Mouse (Mus musculus) cerebellum, adult 2 months (tissue): Measurements from ENCODE around the gene C87499. TPM values are rescaled to one million over a fixed set of nuclear protein-coding genes. Genes with fewer than 3 reads are reported as not detected.

Source experiments
- DNase-seq, 2 experiments: peaks; one replicate each; pipeline ENCODE4 v3.0.0; 2021
- H3K27ac ChIP-seq: fragments of 200-500 bp; 2 replicates; pipeline ENCODE4 v1.5.1; 2012; ENCODE audit warnings: low read length, control low read depth, inconsistent platforms; ENCODE audit not compliant: insufficient read depth
- H3K27me3 ChIP-seq: fragments of 200-500 bp; 2 replicates; pipeline ENCODE4 v1.6.1; 2012; ENCODE audit warnings: inconsistent platforms, mild to moderate bottlenecking, low read length, moderate library complexity; ENCODE audit not compliant: control insufficient read depth, insufficient read depth
- H3K4me1 ChIP-seq: fragments of 200-500 bp; 2 replicates; pipeline ENCODE4 v1.6.1; 2011; ENCODE audit warnings: low read length; ENCODE audit not compliant: control insufficient read depth, insufficient read depth
- H3K4me3 ChIP-seq: fragments of 200-500 bp; replicated peaks from 2 replicates; pipeline ENCODE3; 2011; ENCODE audit warnings: mild to moderate bottlenecking, low read depth, low read length, control low read depth; ENCODE audit not compliant: insufficient read depth
- CTCF ChIP-seq: fragments of 200-500 bp; IDR thresholded peaks from 2 replicates; pipeline ENCODE4 v1.5.1; 2011; ENCODE audit warnings: low read depth, mild to moderate bottlenecking, control low read depth, low read length, moderate library complexity, borderline replicate concordance; ENCODE audit not compliant: insufficient read depth
- POLR2A ChIP-seq: fragments of 200-500 bp; IDR thresholded peaks from 2 replicates; pipeline ENCODE4 v1.6.1; 2011; ENCODE audit warnings: low read length, control low read depth, borderline replicate concordance; ENCODE audit not compliant: insufficient read depth
- WGBS: fragments of 180-500 bp; shearing (Covaris S2); methylation state at CpG from one replicate; pipeline ENCODE4 v1.1.7; 2018; 5-methylcytosine and 5-hydroxymethylcytosine counted together
- polyA plus RNA-seq: library from polyadenylated mRNA; depleted of rRNA; stranded (reverse); fragments of >200 nt; gene quantifications from 2 replicates; pipeline ENCODE4 v1.2.3, GENCODE M21; 2012; rRNA removed

The C87499 gene
- polyA plus RNA-seq, result not detected in 2 replicates

- Histone ChIP-seq H3K4me3 (no peak within 1 kb of the TSS), H3K27ac (no peak within 1 kb of the TSS), H3K27me3 (no peaks in the 10 kb centered on the region), H3K4me1 (no peaks in the 10 kb centered on the region)
- no peak for TF ChIP-seq POLR2A
- WGBS, result 87% methylated on average over 4 of the region's 4 CpGs
- no peak for DNase-seq
Observed at GRCm38 (mm10) chr4:88634311-88634710, at the start of gene C87499. Gene C87499 (minus strand): TSS chr4:88634411.

- no peak for DNase-seq
- WGBS, result 100% methylated on average over 1 of the region's 1 CpGs
- Histone ChIP-seq H3K27ac (no peak within 1 kb of the TSS), H3K4me1 (no peaks in the 10 kb centered on the region), H3K4me3 (no peak within 1 kb of the TSS), H3K27me3 (no peaks in the 10 kb centered on the region)
- TF ChIP-seq CTCF (no peak), POLR2A (no peak)
Observed at GRCm38 (mm10) chr4:88683812-88684211, 49.6 kb upstream of the C87499 start, which contains the start of gene Ifna2. Gene Ifna2 (minus strand): TSS chr4:88683912.

- Histone ChIP-seq H3K4me3 (no peak overlapping the region), H3K27me3 (no peaks in the 10 kb centered on the region), H3K27ac (no peak overlapping the region), H3K4me1 (no peaks in the 10 kb centered on the region)
- DNase-seq, result no peak
- WGBS, result 54% methylated on average over 3 of the region's 3 CpGs
- TF ChIP-seq POLR2A (no peak), CTCF (no peak)
Observed at GRCm38 (mm10) chr4:88681353-88681752, 47.1 kb upstream of the C87499 start.

GRCm38 (mm10) chr4:88680362-88680761 is 46.2 kb upstream of the C87499 start:
- Histone ChIP-seq H3K27ac (no peak overlapping the region), H3K4me1 (no peaks in the 10 kb centered on the region), H3K27me3 (no peaks in the 10 kb centered on the region), H3K4me3 (no peak overlapping the region)
- TF ChIP-seq POLR2A (no peak), CTCF (peak; percentile 16; the same call in 1 of the 2 replicates)
- DNase-seq, result no peak
- WGBS, result 54% methylated on average over 8 of the region's 8 CpGs

- 86% methylated on average over 1 of the region's 1 CpGs for WGBS
- no peak for TF ChIP-seq POLR2A
- TF ChIP-seq CTCF, result no peak
- DNase-seq, result no peak
Observed at GRCm38 (mm10) chr4:88676824-88677223, 42.6 kb upstream of the C87499 start, which contains the start of gene Ifna16. Gene Ifna16 (minus strand): TSS chr4:88676924.

GRCm38 (mm10) chr4:88655461-88655860 is 21.2 kb upstream of the C87499 start:
- no peak for DNase-seq
- TF ChIP-seq CTCF, result no peak
- TF ChIP-seq POLR2A, result no peak
- Histone ChIP-seq H3K27ac (no peak overlapping the region), H3K4me1 (no peaks in the 10 kb centered on the region), H3K4me3 (no peak overlapping the region), H3K27me3 (no peaks in the 10 kb centered on the region)
- WGBS, result 36% methylated on average over 1 of the region's 1 CpGs

More at GRCm38 (mm10) chr4:88676824-88677223, 42.6 kb upstream of the C87499 start, which contains the start of gene Ifna16:
- Histone ChIP-seq H3K27ac (no peak within 1 kb of the TSS), H3K4me1 (no peaks in the 10 kb centered on the region), H3K4me3 (no peak within 1 kb of the TSS), H3K27me3 (no peaks in the 10 kb centered on the region)

- no peak for DNase-seq
- WGBS, result 73% methylated on average over 3 of the region's 3 CpGs
- TF ChIP-seq POLR2A (no peak), CTCF (no peak)
- Histone ChIP-seq H3K27ac (no peak overlapping the region), H3K4me3 (no peak overlapping the region), H3K4me1 (no peaks in the 10 kb centered on the region), H3K27me3 (no peaks in the 10 kb centered on the region)
Observed at GRCm38 (mm10) chr4:88653644-88654043, 19.4 kb upstream of the C87499 start.

- Histone ChIP-seq H3K4me3 (no peak within 1 kb of the TSS), H3K27ac (no peak within 1 kb of the TSS), H3K27me3 (no peaks in the 10 kb centered on the region), H3K4me1 (no peaks in the 10 kb centered on the region)
- DNase-seq, result no peak
- TF ChIP-seq POLR2A, result no peak
- no peak for TF ChIP-seq CTCF
- WGBS, result 51% methylated on average over 2 of the region's 2 CpGs
Observed at GRCm38 (mm10) chr4:88644359-88644758, 10.1 kb upstream of the C87499 start, which contains the start of gene Ifna13. Gene Ifna13 (minus strand): TSS chr4:88644459.
